Mouse (Mus musculus): ENCODE results near the gene Ahnak. TPM values are rescaled to one million over a fixed set of nuclear protein-coding genes. Genes with fewer than 3 reads are reported as not detected.

Ahnak gene
- polyA plus RNA-seq, 1 experiment from 2014 or later = 4.5 TPM

DNA sequence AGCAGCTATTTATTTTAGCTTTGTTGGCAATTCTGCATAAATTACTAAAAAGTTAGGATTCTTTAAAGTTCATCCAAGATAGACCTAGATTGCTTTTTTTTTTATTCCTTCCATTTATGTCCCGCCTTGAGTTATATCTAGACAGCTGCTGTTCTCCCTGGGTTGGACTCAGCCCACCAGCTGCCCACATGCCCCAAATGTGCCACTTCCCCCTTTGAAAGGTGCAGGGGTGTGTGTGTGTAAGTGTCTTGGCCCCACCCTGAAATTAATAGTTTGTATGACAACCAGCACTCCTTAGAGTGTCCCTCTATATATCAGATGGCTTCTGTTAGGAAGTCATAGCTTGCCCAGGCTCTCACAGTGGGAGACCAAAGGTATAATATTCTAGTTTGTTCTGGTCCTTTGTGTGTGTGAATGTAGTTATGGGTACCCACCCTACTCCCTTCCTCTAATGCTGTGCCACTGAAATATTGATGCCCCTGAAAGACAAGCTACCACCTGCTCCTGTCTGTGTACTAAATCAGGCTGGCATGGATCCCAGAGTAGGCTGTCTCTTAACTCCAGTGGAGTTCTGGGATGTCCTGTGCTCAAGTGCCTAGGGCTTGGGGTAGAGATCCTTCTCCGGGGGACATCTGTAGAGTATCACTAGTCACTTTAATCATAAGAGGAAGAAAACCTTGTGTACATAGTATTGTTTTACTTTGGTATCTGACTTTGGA, 7.5 kb upstream of the Ahnak start:
- Histone ChIP-seq H3K27ac (ENCODE audit: low read depth, low read length) (no peak overlapping the region), H3K27me3 (ENCODE audit: control insufficient read depth, insufficient read depth, low read length) (no peaks in the 10 kb centered on the region), H3K36me3 (ENCODE audit: control insufficient read depth, insufficient read depth, low read length) (peaks cover 13% of the 10 kb centered on the region), H3K4me3 (ENCODE audit: low read depth, low read length) (no peak overlapping the region), H3K4me2 (ENCODE audit: low read depth) (no peak overlapping the region), H3K4me1 (ENCODE audit: control insufficient read depth, insufficient read depth, low read length) (peaks cover 16% of the 10 kb centered on the region), H3K9me3 (ENCODE audit: control insufficient read depth, low read length) (no peaks in the 10 kb centered on the region), H3K9ac (ENCODE audit: low read length) (no peak overlapping the region)
- no peak for ATAC-seq (ENCODE audit: insufficient read depth, low FRiP score, low TSS enrichment)
- WGBS = 86% methylated on average over 2 of the region's 2 CpGs
- DNase-seq (ENCODE audit: low spot score) = no peak

DNA sequence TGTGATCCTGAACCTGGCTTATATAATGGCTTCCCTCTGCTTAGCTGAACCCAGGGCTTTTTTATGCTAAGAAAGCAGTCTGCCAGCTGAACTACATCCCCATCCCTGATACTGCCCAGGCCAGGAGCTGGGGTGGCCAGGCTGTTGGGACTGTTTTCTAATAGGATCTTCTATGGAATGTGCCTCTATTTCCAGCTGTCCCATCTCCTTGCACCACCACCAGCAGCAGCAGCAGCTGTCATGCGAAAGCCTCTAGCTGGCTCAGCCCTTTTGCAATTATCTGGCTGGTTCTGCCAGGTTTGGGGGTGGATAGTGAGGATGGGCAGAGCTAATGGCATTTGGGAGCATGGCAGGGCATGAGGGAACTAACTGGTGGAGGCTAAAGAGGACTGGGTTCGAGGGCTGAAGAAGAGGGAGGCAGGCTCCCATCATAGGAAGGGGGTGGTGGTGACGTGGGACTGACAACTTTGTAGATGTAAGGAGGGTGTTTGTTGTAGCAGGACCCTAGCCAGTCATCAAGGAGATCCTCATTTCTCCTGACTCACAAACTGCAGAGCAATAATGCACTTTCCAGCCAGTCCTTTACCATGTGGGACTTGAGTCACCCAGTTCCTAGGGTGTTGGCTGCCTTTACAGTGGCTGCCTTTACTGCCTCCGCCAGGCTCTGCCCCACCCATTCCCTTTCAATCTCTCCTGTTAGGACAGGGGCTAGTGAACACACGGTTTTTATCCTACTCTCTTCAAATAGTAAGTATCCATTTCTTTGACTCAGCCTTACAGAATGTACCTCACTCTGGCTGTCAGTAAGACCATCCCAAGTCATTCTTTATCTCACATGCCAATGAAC, 6.6 kb upstream of the Ahnak start:
- H3K9ac ChIP-seq (ENCODE audit: low read length) = no peak overlapping the region
- peaks cover 9% of the 10 kb centered on the region for H3K36me3 ChIP-seq (ENCODE audit: control insufficient read depth, insufficient read depth, low read length)
- H3K4me3 ChIP-seq (ENCODE audit: low read depth, low read length) = no peak overlapping the region
- 47% methylated on average over 5 of the region's 5 CpGs for WGBS
- no peak overlapping the region for H3K27ac ChIP-seq (ENCODE audit: low read depth, low read length)
- peaks cover 16% of the 10 kb centered on the region for H3K4me1 ChIP-seq (ENCODE audit: control insufficient read depth, insufficient read depth, low read length)
- H3K27me3 ChIP-seq (ENCODE audit: control insufficient read depth, insufficient read depth, low read length) = no peaks in the 10 kb centered on the region
- H3K9me3 ChIP-seq (ENCODE audit: control insufficient read depth, low read length) = no peaks in the 10 kb centered on the region
- no peak for DNase-seq (ENCODE audit: low spot score)
- ATAC-seq (ENCODE audit: insufficient read depth, low FRiP score, low TSS enrichment) = no peak
- no peak overlapping the region for H3K4me2 ChIP-seq (ENCODE audit: low read depth)

DNA sequence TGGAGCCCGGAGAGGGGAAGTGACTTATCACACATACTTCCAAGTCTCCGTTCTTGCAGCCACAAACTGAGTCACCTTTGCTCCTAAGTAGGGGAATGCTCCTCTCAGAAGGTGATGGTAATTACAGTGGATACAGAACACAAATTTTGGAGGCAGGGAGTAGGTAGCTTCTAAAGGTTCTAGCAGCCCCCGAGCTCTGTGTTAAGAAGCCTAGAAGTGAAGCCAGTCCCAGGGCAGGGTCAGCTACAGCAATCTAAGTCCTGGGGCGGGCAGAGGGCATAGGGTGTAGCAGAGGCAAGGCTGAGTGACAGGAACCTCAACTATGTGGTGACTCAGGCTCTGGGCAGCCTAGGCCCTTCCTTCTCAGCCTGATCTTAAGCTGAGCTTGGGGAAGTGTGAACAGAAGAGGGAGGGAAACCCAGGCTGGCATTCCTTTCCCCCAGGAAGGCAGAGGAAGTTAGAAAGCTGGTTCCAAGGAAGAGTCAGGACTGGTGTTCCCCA, 5.9 kb upstream of the Ahnak start:
- H3K27ac ChIP-seq (ENCODE audit: low read depth, low read length) = no peak overlapping the region
- no peak for ATAC-seq (ENCODE audit: insufficient read depth, low FRiP score, low TSS enrichment)
- WGBS = 54% methylated on average over 4 of the region's 4 CpGs

DNA sequence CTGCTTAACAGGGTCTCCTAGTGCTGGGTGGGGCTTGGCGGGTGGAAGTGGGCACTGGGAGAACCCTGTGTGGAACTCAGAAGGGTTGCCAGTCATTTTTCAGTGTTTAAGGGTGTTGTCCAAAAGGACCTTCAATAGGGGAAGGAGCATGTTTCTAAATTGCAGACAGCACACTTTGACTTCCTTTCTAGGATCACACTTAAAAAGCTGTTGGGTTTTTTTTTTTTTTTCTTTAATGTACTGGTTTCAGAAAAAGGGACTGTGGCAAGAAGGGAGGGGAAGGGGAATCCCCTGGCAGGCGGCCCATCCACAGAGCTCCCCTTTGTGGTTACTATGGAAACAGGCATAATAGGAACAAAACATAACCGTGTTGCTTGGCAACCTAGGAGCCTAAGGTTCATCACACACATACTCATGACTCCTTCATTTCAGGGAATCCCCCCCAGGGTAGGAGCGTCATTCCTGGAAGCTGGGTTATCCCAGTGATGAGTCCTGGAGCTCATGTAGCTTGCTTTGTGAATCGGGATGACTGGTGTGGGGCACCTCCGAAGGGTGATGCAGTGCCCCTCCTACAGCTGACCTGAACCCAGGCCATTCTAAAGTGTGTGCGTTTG, 4.7 kb upstream of the Ahnak start:
- H3K27ac ChIP-seq (ENCODE audit: low read depth, low read length) = no peak overlapping the region
- peak; percentile 72 for DNase-seq (ENCODE audit: low spot score)
- no peaks in the 10 kb centered on the region for H3K9me3 ChIP-seq (ENCODE audit: control insufficient read depth, low read length)
- 13% methylated on average over 7 of the region's 7 CpGs for WGBS
- H3K4me1 ChIP-seq (ENCODE audit: control insufficient read depth, insufficient read depth, low read length) = peaks cover 16% of the 10 kb centered on the region
- H3K4me2 ChIP-seq (ENCODE audit: low read depth) = 0 out of 2 replicates have a peak overlapping the region, but pooled peaks have one; percentile 1
- ATAC-seq (ENCODE audit: insufficient read depth, low FRiP score, low TSS enrichment) = peak; percentile 42
- no peaks in the 10 kb centered on the region for H3K36me3 ChIP-seq (ENCODE audit: control insufficient read depth, insufficient read depth, low read length)
- H3K9ac ChIP-seq (ENCODE audit: low read length) = no peak overlapping the region
- H3K4me3 ChIP-seq (ENCODE audit: low read depth, low read length) = no peak overlapping the region
- H3K27me3 ChIP-seq (ENCODE audit: control insufficient read depth, insufficient read depth, low read length) = peaks cover 17% of the 10 kb centered on the region

More for the DNA sequence above, 5.9 kb upstream of the Ahnak start:
- H3K4me2 ChIP-seq (ENCODE audit: low read depth) = no peak overlapping the region
- H3K9me3 ChIP-seq (ENCODE audit: control insufficient read depth, low read length) = no peaks in the 10 kb centered on the region
- peaks cover 6% of the 10 kb centered on the region for H3K27me3 ChIP-seq (ENCODE audit: control insufficient read depth, insufficient read depth, low read length)
- no peak overlapping the region for H3K9ac ChIP-seq (ENCODE audit: low read length)
- no peak overlapping the region for H3K4me3 ChIP-seq (ENCODE audit: low read depth, low read length)
- no peak for DNase-seq (ENCODE audit: low spot score)
- H3K4me1 ChIP-seq (ENCODE audit: control insufficient read depth, insufficient read depth, low read length) = peaks cover 16% of the 10 kb centered on the region
- peaks cover 6% of the 10 kb centered on the region for H3K36me3 ChIP-seq (ENCODE audit: control insufficient read depth, insufficient read depth, low read length)

DNA sequence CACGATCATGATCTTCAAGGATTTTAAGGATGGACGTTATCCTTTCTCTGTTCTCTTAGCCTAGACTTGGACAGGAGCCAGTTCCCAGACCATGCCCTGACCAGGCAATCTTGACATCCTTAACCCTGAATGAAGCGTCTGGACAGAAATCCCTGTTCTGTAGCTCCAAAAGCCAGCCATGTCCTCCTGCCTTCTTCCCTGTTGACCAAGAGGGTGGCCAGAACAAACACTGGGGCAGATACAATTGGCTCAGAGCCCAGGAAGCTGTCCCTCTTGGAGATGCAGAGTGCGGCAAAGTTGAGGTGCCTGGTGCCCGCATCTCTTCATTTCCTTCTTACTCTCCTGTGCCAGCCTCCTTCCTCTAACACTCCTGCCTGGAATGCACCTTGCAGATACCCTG, 3.2 kb upstream of the Ahnak start:
- Histone ChIP-seq H3K36me3 (ENCODE audit: control insufficient read depth, insufficient read depth, low read length) (no peaks in the 10 kb centered on the region), H3K9ac (ENCODE audit: low read length) (no peak overlapping the region), H3K27me3 (ENCODE audit: control insufficient read depth, insufficient read depth, low read length) (peaks cover 23% of the 10 kb centered on the region), H3K4me2 (ENCODE audit: low read depth) (no peak overlapping the region), H3K4me1 (ENCODE audit: control insufficient read depth, insufficient read depth, low read length) (peaks cover 16% of the 10 kb centered on the region), H3K4me3 (ENCODE audit: low read depth, low read length) (no peak overlapping the region), H3K9me3 (ENCODE audit: control insufficient read depth, low read length) (no peaks in the 10 kb centered on the region), H3K27ac (ENCODE audit: low read depth, low read length) (no peak overlapping the region)
- DNase-seq (ENCODE audit: low spot score) (no peak), ATAC-seq (ENCODE audit: insufficient read depth, low FRiP score, low TSS enrichment) (no peak)
- WGBS = 85% methylated on average over 5 of the region's 5 CpGs

DNA sequence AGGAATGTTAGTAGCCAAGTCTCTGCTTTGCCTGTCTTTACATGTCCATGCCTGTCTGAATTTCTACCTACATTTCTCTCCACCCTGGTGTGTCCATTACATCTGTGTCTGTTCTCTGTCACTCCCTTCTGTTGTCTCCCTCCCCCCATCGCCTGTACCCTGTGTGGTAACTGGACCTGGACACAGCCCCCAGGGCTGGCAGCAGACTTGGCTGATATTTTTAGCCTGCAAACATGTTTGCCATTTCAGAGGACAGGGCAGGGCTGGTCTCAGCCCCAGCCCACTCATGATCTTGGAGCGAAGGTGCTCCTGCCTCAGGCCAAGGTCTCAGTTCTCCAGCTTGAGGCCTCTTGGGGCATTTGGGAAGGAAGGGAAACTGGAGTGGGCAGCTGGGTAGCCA, 1.3 kb upstream of the Ahnak start:
- no peak overlapping the region; the same call in 1 of the 2 replicates for H3K4me3 ChIP-seq (ENCODE audit: low read depth, low read length)
- ATAC-seq (ENCODE audit: insufficient read depth, low FRiP score, low TSS enrichment) = no peak
- H3K9ac ChIP-seq (ENCODE audit: low read length) = no peak overlapping the region
- WGBS = 54% methylated on average over 2 of the region's 2 CpGs
- DNase-seq (ENCODE audit: low spot score) = no peak
- H3K36me3 ChIP-seq (ENCODE audit: control insufficient read depth, insufficient read depth, low read length) = no peaks in the 10 kb centered on the region
- peaks cover 16% of the 10 kb centered on the region for H3K4me1 ChIP-seq (ENCODE audit: control insufficient read depth, insufficient read depth, low read length)
- H3K9me3 ChIP-seq (ENCODE audit: control insufficient read depth, low read length) = no peaks in the 10 kb centered on the region
- H3K4me2 ChIP-seq (ENCODE audit: low read depth) = no peak overlapping the region
- no peak overlapping the region for H3K27ac ChIP-seq (ENCODE audit: low read depth, low read length)
- H3K27me3 ChIP-seq (ENCODE audit: control insufficient read depth, insufficient read depth, low read length) = peaks cover 23% of the 10 kb centered on the region

DNA sequence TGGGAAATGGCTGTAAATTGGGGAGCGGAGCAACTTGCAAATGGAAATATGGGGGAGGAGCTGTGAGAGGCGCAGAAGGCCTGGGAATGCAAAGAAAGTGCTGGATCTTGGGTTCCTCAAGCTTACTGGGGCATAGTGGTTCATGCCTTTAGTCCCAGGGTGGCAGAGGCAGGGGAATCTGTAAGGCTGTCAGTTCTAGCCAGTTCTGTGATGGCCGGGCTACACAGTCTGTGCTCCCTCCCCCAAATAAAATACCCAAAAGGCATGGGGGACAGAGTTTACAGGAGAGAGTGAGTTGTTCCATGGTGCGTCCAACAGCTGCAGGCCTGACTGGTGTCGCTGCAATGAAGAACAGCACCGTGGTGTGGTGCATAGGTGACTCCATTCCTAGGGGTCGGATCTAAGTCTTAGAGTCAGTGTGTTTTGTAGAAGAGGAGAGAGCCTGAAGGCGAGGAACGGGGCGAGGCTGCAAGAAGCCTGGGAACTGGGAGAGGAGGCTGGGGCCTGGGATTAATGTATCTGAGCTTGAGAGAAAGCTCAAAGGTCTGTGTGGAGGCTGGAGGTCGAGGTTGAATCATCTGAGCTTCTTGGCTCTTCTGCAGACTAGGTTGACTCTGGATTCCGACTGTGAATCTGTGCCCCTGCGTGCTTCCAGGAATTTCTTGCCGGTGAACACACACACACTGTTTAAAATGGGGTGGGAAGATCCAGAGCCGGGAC, 578 bp upstream of the Ahnak start:
- ATAC-seq (ENCODE audit: insufficient read depth, low FRiP score, low TSS enrichment) (no peak), DNase-seq (ENCODE audit: low spot score) (no peak)
- H3K27ac ChIP-seq (ENCODE audit: low read depth, low read length) = no peak overlapping the region

More for the DNA sequence above, 578 bp upstream of the Ahnak start:
- Histone ChIP-seq H3K27me3 (ENCODE audit: control insufficient read depth, insufficient read depth, low read length) (peaks cover 23% of the 10 kb centered on the region), H3K4me1 (ENCODE audit: control insufficient read depth, insufficient read depth, low read length) (peaks cover 13% of the 10 kb centered on the region), H3K9ac (ENCODE audit: low read length) (peak overlapping the region; percentile 52), H3K9me3 (ENCODE audit: control insufficient read depth, low read length) (no peaks in the 10 kb centered on the region), H3K4me3 (ENCODE audit: low read depth, low read length) (peak overlapping the region; percentile 57), H3K4me2 (ENCODE audit: low read depth) (peak overlapping the region; percentile 96), H3K36me3 (ENCODE audit: control insufficient read depth, insufficient read depth, low read length) (no peaks in the 10 kb centered on the region)
- 9% methylated on average over 15 of the region's 15 CpGs for WGBS
